Mouse (Mus musculus) heart, embryonic 15.5 days (tissue): ENCODE data around the gene Dolpp1. TPM values are rescaled to one million over a fixed set of nuclear protein-coding genes. Genes with fewer than 3 reads are reported as not detected.
A peak's percentile ranks its signal among the peaks of the same experiment; 100 is the strongest.

Source experiments
- ATAC-seq: fragments of 200-750 bp; cut with Nextera tagmentation; replicated peaks from 2 replicates; pipeline ENCODE4 v1.8.0; 2017; ENCODE audit warnings: low read depth, moderate TSS enrichment; ENCODE audit not compliant: insufficient number of reproducible peaks, insufficient read depth, low FRiP score
- H3K27ac ChIP-seq: fragments of 300-500 bp; sonication (generic); 2 replicates; pipeline ENCODE4 v1.5.1; 2015; ENCODE audit warnings: mild to moderate bottlenecking, inconsistent platforms
- H3K27me3 ChIP-seq: fragments of 300-500 bp; sonication (generic); 2 replicates; pipeline ENCODE4 v1.6.1; 2015; ENCODE audit warnings: inconsistent platforms
- H3K36me3 ChIP-seq: fragments of 300-500 bp; sonication (generic); 2 replicates; pipeline ENCODE4 v1.6.1; 2015; ENCODE audit warnings: mild to moderate bottlenecking, inconsistent platforms
- H3K4me1 ChIP-seq: fragments of 300-500 bp; sonication (generic); replicated peaks from 2 replicates; pipeline ENCODE4 v1.6.1; 2015; ENCODE audit warnings: inconsistent platforms
- H3K4me2 ChIP-seq: fragments of 300-500 bp; sonication (generic); 2 replicates; pipeline ENCODE4 v1.6.1; 2015; ENCODE audit warnings: inconsistent platforms, mild to moderate bottlenecking, moderate library complexity
- H3K4me3 ChIP-seq: fragments of 300-500 bp; sonication (generic); 2 replicates; pipeline ENCODE4 v1.5.1; 2015; ENCODE audit warnings: mild to moderate bottlenecking, inconsistent platforms
- H3K9ac ChIP-seq: fragments of 300-500 bp; sonication (generic); 2 replicates; pipeline ENCODE4 v1.6.1; 2015; ENCODE audit warnings: mild to moderate bottlenecking, inconsistent platforms
- H3K9me3 ChIP-seq: fragments of 300-500 bp; sonication (generic); replicated peaks from 2 replicates; pipeline ENCODE4 v1.6.1; 2016; ENCODE audit warnings: inconsistent platforms
- WGBS: fragments of 180-500 bp; shearing (Covaris S2); methylation state at CpG from one replicate; pipeline ENCODE4 v1.1.7; 2015; ENCODE audit warnings: mixed read lengths; 5-methylcytosine and 5-hydroxymethylcytosine counted together
- polyA plus RNA-seq: library from polyadenylated mRNA; unstranded; fragments of >200 nt; fragmentation: Nextera tagmentation; extraction: Ambion mirVana; gene quantifications from 2 replicates; pipeline ENCODE4 v1.2.1, GENCODE M21; 2015

The Dolpp1 gene
- polyA plus RNA-seq, 1 experiment from 2014 or later, result 19.5 TPM

DNA sequence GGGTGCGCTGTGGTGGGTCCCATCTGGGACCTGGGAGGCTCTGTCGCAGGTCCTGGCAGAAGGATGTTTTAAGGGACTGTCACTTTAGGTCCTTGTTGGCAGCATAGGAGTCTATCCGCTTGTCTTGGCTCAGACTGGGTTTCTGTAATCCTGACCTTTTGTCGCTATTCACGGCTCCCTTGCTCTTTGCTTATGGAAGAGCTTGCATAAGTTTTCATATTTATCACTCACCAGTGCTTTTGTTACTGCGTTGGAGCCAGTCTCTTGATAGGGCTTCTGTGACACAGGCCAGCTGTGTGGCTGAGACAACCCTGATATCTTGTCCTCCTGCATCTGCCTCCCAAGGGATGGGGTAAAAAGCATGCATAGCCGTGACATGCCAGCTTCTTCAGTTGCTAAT is 12.7 kb upstream of the Dolpp1 start:
- H3K4me1 ChIP-seq, result no peaks in the 10 kb centered on the region
- no peaks in the 10 kb centered on the region for H3K9me3 ChIP-seq
- no peaks in the 10 kb centered on the region for H3K27me3 ChIP-seq
- WGBS, result 73% methylated on average over 7 of the region's 7 CpGs
- no peak overlapping the region for H3K4me2 ChIP-seq
- H3K36me3 ChIP-seq, result peaks cover 96% of the 10 kb centered on the region
- no peak for ATAC-seq
- no peak overlapping the region for H3K4me3 ChIP-seq
- H3K27ac ChIP-seq, result no peak overlapping the region
- H3K9ac ChIP-seq, result no peak overlapping the region

GRCm38 (mm10) chr2:30380564-30381376 is 11.3 kb upstream of the Dolpp1 start:
- WGBS, result 85% methylated on average over 10 of the region's 10 CpGs
- no peak overlapping the region for H3K4me3 ChIP-seq
- no peak overlapping the region for H3K4me2 ChIP-seq
- no peaks in the 10 kb centered on the region for H3K27me3 ChIP-seq
- H3K36me3 ChIP-seq, result peaks cover 97% of the 10 kb centered on the region
- H3K9ac ChIP-seq, result no peak overlapping the region
- H3K9me3 ChIP-seq, result no peaks in the 10 kb centered on the region
- no peaks in the 10 kb centered on the region for H3K4me1 ChIP-seq
- ATAC-seq, result no peak
- H3K27ac ChIP-seq, result no peak overlapping the region

GRCm38 (mm10) chr2:30381377-30381725 is 10.7 kb upstream of the Dolpp1 start:
- ATAC-seq, result no peak
- Histone ChIP-seq H3K27ac (no peak overlapping the region), H3K9ac (no peak overlapping the region)

DNA sequence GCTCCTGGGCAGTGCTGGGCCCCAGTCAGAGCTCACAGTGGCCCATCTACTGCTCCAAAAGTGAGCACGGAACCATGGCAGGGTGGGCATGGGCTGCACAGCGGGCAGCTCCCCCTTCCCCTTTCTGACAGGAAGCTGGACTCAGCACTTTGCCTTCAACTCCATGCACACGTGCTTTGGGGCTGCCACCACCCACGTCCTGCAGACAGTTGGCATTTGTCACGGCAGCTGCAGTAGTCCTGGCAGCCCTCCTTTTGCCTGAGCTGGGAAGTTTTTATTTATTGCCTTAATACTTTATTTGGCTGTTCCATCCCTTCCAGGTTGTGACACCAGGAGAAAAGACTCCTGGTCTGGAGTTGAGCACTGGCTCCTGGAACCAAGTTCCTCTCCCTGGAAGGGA is 7.2 kb upstream of the Dolpp1 start:
- no peak overlapping the region for H3K4me3 ChIP-seq
- no peak for ATAC-seq
- H3K27me3 ChIP-seq, result no peaks in the 10 kb centered on the region
- peaks cover 60% of the 10 kb centered on the region for H3K36me3 ChIP-seq
- no peaks in the 10 kb centered on the region for H3K4me1 ChIP-seq
- WGBS, result 71% methylated on average over 5 of the region's 5 CpGs
- no peak overlapping the region for H3K9ac ChIP-seq
- no peaks in the 10 kb centered on the region for H3K9me3 ChIP-seq
- H3K4me2 ChIP-seq, result no peak overlapping the region
- H3K27ac ChIP-seq, result no peak overlapping the region

More at GRCm38 (mm10) chr2:30381377-30381725, 10.7 kb upstream of the Dolpp1 start:
- no peaks in the 10 kb centered on the region for H3K9me3 ChIP-seq
- H3K36me3 ChIP-seq, result peaks cover 95% of the 10 kb centered on the region
- no peak overlapping the region for H3K4me2 ChIP-seq
- H3K4me1 ChIP-seq, result no peaks in the 10 kb centered on the region
- 95% methylated on average over 4 of the region's 4 CpGs for WGBS
- H3K27me3 ChIP-seq, result no peaks in the 10 kb centered on the region
- no peak overlapping the region for H3K4me3 ChIP-seq

- 84% methylated on average over 4 of the region's 4 CpGs for WGBS
- Histone ChIP-seq H3K27me3 (no peaks in the 10 kb centered on the region), H3K36me3 (peaks cover 55% of the 10 kb centered on the region), H3K4me1 (no peaks in the 10 kb centered on the region), H3K9ac (no peak overlapping the region), H3K4me2 (no peak overlapping the region), H3K9me3 (no peaks in the 10 kb centered on the region), H3K27ac (no peak overlapping the region), H3K4me3 (no peak overlapping the region)
- 0 out of 2 replicates have a peak, but pooled peaks have one; percentile 4 for ATAC-seq
Observed at GRCm38 (mm10) chr2:30385591-30385990, 6.5 kb upstream of the Dolpp1 start.

- H3K9ac ChIP-seq, result no peak overlapping the region
- H3K27ac ChIP-seq, result no peak overlapping the region
- peaks cover 42% of the 10 kb centered on the region for H3K36me3 ChIP-seq
- WGBS, result 78% methylated on average over 9 of the region's 9 CpGs
- H3K4me2 ChIP-seq, result no peak overlapping the region
- H3K9me3 ChIP-seq, result no peaks in the 10 kb centered on the region
- no peaks in the 10 kb centered on the region for H3K27me3 ChIP-seq
- no peak overlapping the region for H3K4me3 ChIP-seq
- ATAC-seq, result no peak
- H3K4me1 ChIP-seq, result peaks cover 10% of the 10 kb centered on the region; the same call in 1 of the 2 replicates
Observed at GRCm38 (mm10) chr2:30386913-30387312, 5.1 kb upstream of the Dolpp1 start.

GRCm38 (mm10) chr2:30389000-30389399 is 3.1 kb upstream of the Dolpp1 start:
- H3K36me3 ChIP-seq, result peaks cover 21% of the 10 kb centered on the region
- WGBS, result 90% methylated on average over 2 of the region's 2 CpGs
- peaks cover 23% of the 10 kb centered on the region for H3K4me1 ChIP-seq
- no peak overlapping the region for H3K4me2 ChIP-seq
- no peaks in the 10 kb centered on the region for H3K27me3 ChIP-seq
- H3K4me3 ChIP-seq, result no peak overlapping the region
- H3K9ac ChIP-seq, result no peak overlapping the region
- no peak for ATAC-seq
- no peak overlapping the region for H3K27ac ChIP-seq
- no peaks in the 10 kb centered on the region for H3K9me3 ChIP-seq

GRCm38 (mm10) chr2:30392577-30393369 is 719 bp downstream of the Dolpp1 start:
- peak overlapping the region; percentile 67 for H3K4me3 ChIP-seq
- H3K9ac ChIP-seq, result peak overlapping the region; percentile 70
- H3K27ac ChIP-seq, result peak overlapping the region; percentile 91
- peak overlapping the region; percentile 84 for H3K4me2 ChIP-seq
- H3K9me3 ChIP-seq, result no peaks in the 10 kb centered on the region
- peaks cover 27% of the 10 kb centered on the region for H3K4me1 ChIP-seq
- ATAC-seq, result peak; percentile 76
- H3K27me3 ChIP-seq, result no peaks in the 10 kb centered on the region
- peaks cover 21% of the 10 kb centered on the region; the same call in 1 of the 2 replicates for H3K36me3 ChIP-seq
- under 1% methylated on average over 53 of the region's 54 CpGs for WGBS

DNA sequence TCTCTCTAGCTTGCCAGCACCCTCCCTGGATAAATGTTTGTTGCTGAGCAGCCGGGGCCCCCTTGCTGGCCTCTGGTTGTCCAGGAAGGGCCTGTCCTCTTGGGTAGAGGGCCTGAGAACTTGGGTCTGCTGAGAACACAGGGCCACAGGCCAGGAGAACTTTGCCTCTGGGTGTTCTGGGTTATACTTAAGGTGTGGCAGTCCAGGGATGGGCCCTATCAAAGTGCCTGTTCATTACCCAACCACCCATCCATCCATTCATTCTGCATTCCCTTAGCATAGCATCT is 1.3 kb downstream of the Dolpp1 start:
- H3K4me1 ChIP-seq, result peaks cover 27% of the 10 kb centered on the region
- no peaks in the 10 kb centered on the region for H3K27me3 ChIP-seq
- peak overlapping the region; percentile 67 for H3K4me3 ChIP-seq
- whole genome bisulfite sequencing, result 41% methylated on average over 1 of the region's 1 CpGs
- H3K36me3 ChIP-seq, result peaks cover 26% of the 10 kb centered on the region; the same call in 1 of the 2 replicates
- ATAC-seq, result no peak
- H3K4me2 ChIP-seq, result peak overlapping the region; percentile 84
- no peaks in the 10 kb centered on the region for H3K9me3 ChIP-seq
- peak overlapping the region; percentile 91 for H3K27ac ChIP-seq
- peak overlapping the region; percentile 70 for H3K9ac ChIP-seq

- Histone ChIP-seq H3K9me3 (no peaks in the 10 kb centered on the region), H3K27ac (no peak overlapping the region), H3K4me3 (no peak overlapping the region), H3K9ac (no peak overlapping the region), H3K4me1 (peaks cover 38% of the 10 kb centered on the region), H3K36me3 (peaks cover 41% of the 10 kb centered on the region; the same call in 1 of the 2 replicates), H3K27me3 (no peaks in the 10 kb centered on the region), H3K4me2 (no peak overlapping the region)
- WGBS, result 90% methylated on average over 7 of the region's 7 CpGs
- no peak for ATAC-seq
Observed at GRCm38 (mm10) chr2:30395757-30396156, 3.7 kb downstream of the Dolpp1 start.

- no peak for ATAC-seq
- H3K9me3 ChIP-seq, result no peaks in the 10 kb centered on the region
- H3K4me1 ChIP-seq, result peaks cover 33% of the 10 kb centered on the region
- no peak overlapping the region for H3K27ac ChIP-seq
- peaks cover 41% of the 10 kb centered on the region; the same call in 1 of the 2 replicates for H3K36me3 ChIP-seq
- no peak overlapping the region for H3K9ac ChIP-seq
- WGBS, result 84% methylated on average over 7 of the region's 7 CpGs
- H3K4me2 ChIP-seq, result no peak overlapping the region
- no peak overlapping the region for H3K4me3 ChIP-seq
- no peaks in the 10 kb centered on the region for H3K27me3 ChIP-seq
Observed at GRCm38 (mm10) chr2:30396246-30396645, 4.2 kb downstream of the Dolpp1 start.
